Mouse (Mus musculus) midbrain, embryonic 11.5 days (tissue): ENCODE data around the gene Dazap2. TPM values are rescaled to one million over a fixed set of nuclear protein-coding genes. Genes with fewer than 3 reads are reported as not detected.

Source experiments
- ATAC-seq: fragments of 200-750 bp; cut with Nextera tagmentation; 2 replicates; pipeline ENCODE4 v1.8.0; 2017; ENCODE audit warnings: moderate TSS enrichment, moderate library complexity; ENCODE audit not compliant: low FRiP score
- DNase-seq: peaks from one replicate; pipeline ENCODE4 v3.0.0; 2015; ENCODE audit warnings: low spot score; ENCODE audit errors: missing footprints
- H3K27ac ChIP-seq: fragments of 300-500 bp; sonication (generic); 2 replicates; pipeline ENCODE4 v1.5.1; 2014; ENCODE audit warnings: low read depth, low read length
- H3K27me3 ChIP-seq: fragments of 300-500 bp; sonication (generic); 2 replicates; pipeline ENCODE4 v1.6.1; 2014; ENCODE audit warnings: mild to moderate bottlenecking, low read length, moderate library complexity, mixed read lengths; ENCODE audit not compliant: control insufficient read depth, insufficient read depth
- H3K36me3 ChIP-seq: fragments of 300-500 bp; sonication (generic); 2 replicates; pipeline ENCODE4 v1.6.1; 2014; ENCODE audit warnings: mild to moderate bottlenecking, low read length, moderate library complexity, mixed read lengths; ENCODE audit not compliant: control insufficient read depth, insufficient read depth
- H3K4me1 ChIP-seq: fragments of 300-500 bp; sonication (generic); 2 replicates; pipeline ENCODE4 v1.6.1; 2014; ENCODE audit warnings: low read length; ENCODE audit not compliant: control insufficient read depth, insufficient read depth
- H3K4me2 ChIP-seq: fragments of 300-500 bp; sonication (generic); 2 replicates; pipeline ENCODE4 v1.6.1; 2014; ENCODE audit warnings: mild to moderate bottlenecking, moderate library complexity
- H3K4me3 ChIP-seq: fragments of 300-500 bp; sonication (generic); 2 replicates; pipeline ENCODE4 v1.5.1; 2014; ENCODE audit warnings: low read depth, low read length
- H3K9ac ChIP-seq: fragments of 300-500 bp; sonication (generic); 2 replicates; pipeline ENCODE4 v1.6.1; 2014; ENCODE audit warnings: low read length
- H3K9me3 ChIP-seq: fragments of 300-500 bp; sonication (generic); 2 replicates; pipeline ENCODE4 v1.6.1; 2016; ENCODE audit warnings: low read length; ENCODE audit not compliant: control insufficient read depth
- WGBS: fragments of 180-500 bp; shearing (Covaris S2); extraction: QIAGEN DNeasy Blood & Tissue Kit; methylation state at CpG from one replicate; pipeline ENCODE4 v1.1.7; 2014; 5-methylcytosine and 5-hydroxymethylcytosine counted together
- polyA plus RNA-seq: library from polyadenylated mRNA; unstranded; fragments of >200 nt; fragmentation: Nextera tagmentation; extraction: Ambion mirVana; gene quantifications from 2 replicates; pipeline ENCODE4 v1.2.1, GENCODE M21; 2014

Dazap2 gene
- polyA plus RNA-seq, 1 experiment from 2014 or later = 258 TPM

- H3K36me3 ChIP-seq = peaks cover 8% of the 10 kb centered on the region; the same call in 1 of the 2 replicates
- WGBS = 88% methylated on average over 10 of the region's 10 CpGs
These were observed 35.0 kb upstream of the Dazap2 start for GRCm38 (mm10) chr15:100580108-100580507.

GRCm38 (mm10) chr15:100585931-100586330 lies 29.2 kb upstream of the Dazap2 start:
- Histone ChIP-seq H3K4me1 (no peaks in the 10 kb centered on the region), H3K27ac (no peak overlapping the region), H3K4me3 (no peak overlapping the region), H3K27me3 (no peaks in the 10 kb centered on the region), H3K9me3 (no peaks in the 10 kb centered on the region), H3K9ac (no peak overlapping the region), H3K36me3 (peaks cover 8% of the 10 kb centered on the region), H3K4me2 (no peak overlapping the region)
- no peak for ATAC-seq
- 94% methylated on average over 16 of the region's 16 CpGs for WGBS
- DNase-seq = no peak

More at GRCm38 (mm10) chr15:100580108-100580507, 35.0 kb upstream of the Dazap2 start:
- H3K27ac ChIP-seq = no peak overlapping the region
- no peak for ATAC-seq
- H3K9me3 ChIP-seq = no peaks in the 10 kb centered on the region
- no peak overlapping the region for H3K9ac ChIP-seq
- DNase-seq = no peak
- H3K4me2 ChIP-seq = no peak overlapping the region
- no peaks in the 10 kb centered on the region for H3K27me3 ChIP-seq
- H3K4me1 ChIP-seq = no peaks in the 10 kb centered on the region
- no peak overlapping the region for H3K4me3 ChIP-seq

GRCm38 (mm10) chr15:100587166-100587565 lies 28.0 kb upstream of the Dazap2 start:
- WGBS = 76% methylated on average over 4 of the region's 4 CpGs
- ATAC-seq (no peak), DNase-seq (no peak)
- Histone ChIP-seq H3K4me2 (no peak overlapping the region), H3K4me1 (no peaks in the 10 kb centered on the region), H3K9me3 (no peaks in the 10 kb centered on the region), H3K27me3 (no peaks in the 10 kb centered on the region), H3K9ac (no peak overlapping the region), H3K36me3 (peaks cover 8% of the 10 kb centered on the region), H3K27ac (no peak overlapping the region), H3K4me3 (no peak overlapping the region)

GRCm38 (mm10) chr15:100588297-100588696 lies 26.9 kb upstream of the Dazap2 start:
- ATAC-seq (no peak), DNase-seq (no peak)
- Histone ChIP-seq H3K27ac (no peak overlapping the region), H3K27me3 (no peaks in the 10 kb centered on the region), H3K9ac (no peak overlapping the region), H3K4me1 (no peaks in the 10 kb centered on the region), H3K4me3 (no peak overlapping the region), H3K4me2 (no peak overlapping the region), H3K36me3 (peaks cover 5% of the 10 kb centered on the region; the same call in 1 of the 2 replicates), H3K9me3 (no peaks in the 10 kb centered on the region)
- 78% methylated on average over 6 of the region's 6 CpGs for WGBS

GRCm38 (mm10) chr15:100590436-100590835 lies 24.7 kb upstream of the Dazap2 start:
- peaks cover 5% of the 10 kb centered on the region; the same call in 1 of the 2 replicates for H3K36me3 ChIP-seq
- H3K4me2 ChIP-seq = no peak overlapping the region
- 76% methylated on average over 7 of the region's 8 CpGs for WGBS
- H3K27ac ChIP-seq = no peak overlapping the region
- no peak overlapping the region for H3K4me3 ChIP-seq
- no peaks in the 10 kb centered on the region for H3K4me1 ChIP-seq
- H3K9ac ChIP-seq = no peak overlapping the region
- no peaks in the 10 kb centered on the region for H3K9me3 ChIP-seq
- DNase-seq = no peak
- ATAC-seq = no peak
- no peaks in the 10 kb centered on the region for H3K27me3 ChIP-seq

GRCm38 (mm10) chr15:100592817-100593216 lies 22.3 kb upstream of the Dazap2 start:
- Histone ChIP-seq H3K27me3 (no peaks in the 10 kb centered on the region), H3K4me3 (no peak overlapping the region), H3K4me2 (no peak overlapping the region), H3K9me3 (no peaks in the 10 kb centered on the region), H3K4me1 (no peaks in the 10 kb centered on the region), H3K36me3 (no peaks in the 10 kb centered on the region), H3K9ac (no peak overlapping the region), H3K27ac (no peak overlapping the region)
- no peak for DNase-seq
- ATAC-seq = no peak
- 85% methylated on average over 6 of the region's 6 CpGs for WGBS

- Histone ChIP-seq H3K4me1 (peaks cover 13% of the 10 kb centered on the region), H3K36me3 (no peaks in the 10 kb centered on the region), H3K9me3 (no peaks in the 10 kb centered on the region), H3K27ac (no peak overlapping the region), H3K4me2 (peak overlapping the region; percentile 94), H3K4me3 (peak overlapping the region; percentile 81), H3K27me3 (peaks cover 15% of the 10 kb centered on the region), H3K9ac (peak overlapping the region; percentile 96; the same call in 1 of the 2 replicates)
- no peak for ATAC-seq
- WGBS = 28% methylated on average over 9 of the region's 9 CpGs
- no peak for DNase-seq
These were observed 16.8 kb upstream of the Dazap2 start for GRCm38 (mm10) chr15:100598287-100598882.

GRCm38 (mm10) chr15:100598883-100599275 lies 16.3 kb upstream of the Dazap2 start:
- Histone ChIP-seq H3K4me2 (peak overlapping the region; percentile 94), H3K9ac (peak overlapping the region; percentile 96), H3K36me3 (no peaks in the 10 kb centered on the region), H3K9me3 (no peaks in the 10 kb centered on the region), H3K4me1 (peaks cover 13% of the 10 kb centered on the region), H3K27me3 (peaks cover 15% of the 10 kb centered on the region), H3K4me3 (peak overlapping the region; percentile 81), H3K27ac (peak overlapping the region; percentile 25; the same call in 1 of the 2 replicates)
- WGBS = under 1% methylated on average over 12 of the region's 12 CpGs
- ATAC-seq (peak; percentile 23; the same call in 1 of the 2 replicates), DNase-seq (peak; percentile 95)

- Histone ChIP-seq H3K36me3 (no peaks in the 10 kb centered on the region), H3K4me2 (peak within 1 kb of the TSS; percentile 94), H3K9me3 (no peaks in the 10 kb centered on the region), H3K4me3 (peak within 1 kb of the TSS; percentile 81), H3K9ac (peak within 1 kb of the TSS; percentile 96), H3K27ac (peak within 1 kb of the TSS; percentile 76), H3K4me1 (peaks cover 13% of the 10 kb centered on the region), H3K27me3 (peaks cover 15% of the 10 kb centered on the region)
- peak; percentile 94 for DNase-seq
- WGBS = under 1% methylated on average over 74 of the region's 76 CpGs
- ATAC-seq = peak; percentile 79
These were observed 15.7 kb upstream of the Dazap2 start, which contains the start of gene Pou6f1 for GRCm38 (mm10) chr15:100599276-100600046. Gene Pou6f1 (minus strand): TSS chr15:100599984.
